Mouse (Mus musculus) thymus, postnatal 36 days (tissue): Measurements from ENCODE around the gene Scarf1.

Source experiments
- DNase-seq, 2 experiments: peaks; one replicate each; pipeline ENCODE4 v3.0.0; 2022; ENCODE audit warnings: mixed read lengths in 2 of 2

Scarf1 gene

GRCm38 (mm10) chr11:75566276-75567196 lies 53.2 kb downstream of the Scarf1 start:
- no peak for DNase-seq

- peak in 1 of 2 experiments; percentile 6 for DNase-seq
Measured at GRCm38 (mm10) chr11:75567346-75568114, 54.2 kb downstream of the Scarf1 start.

- peak in 1 of 2 experiments; percentile 3 for DNase-seq
Measured at GRCm38 (mm10) chr11:75568115-75568511, 54.8 kb downstream of the Scarf1 start.

- no peak for DNase-seq
Measured at GRCm38 (mm10) chr11:75568962-75569361, 55.6 kb downstream of the Scarf1 start.

GRCm38 (mm10) chr11:75570375-75571125 lies 57.2 kb downstream of the Scarf1 start:
- no peak for DNase-seq

- DNase-seq, result no peak
Measured at GRCm38 (mm10) chr11:75571126-75571990, 58.0 kb downstream of the Scarf1 start.

GRCm38 (mm10) chr11:75572301-75572791 lies 59.0 kb downstream of the Scarf1 start:
- peak; percentile 43 to 62 for DNase-seq

GRCm38 (mm10) chr11:75572854-75573650 lies 59.7 kb downstream of the Scarf1 start:
- DNase-seq, result peak; percentile 90 to 93

GRCm38 (mm10) chr11:75574378-75575123 lies 61.2 kb downstream of the Scarf1 start:
- no peak for DNase-seq

GRCm38 (mm10) chr11:75575560-75576123 lies 62.3 kb downstream of the Scarf1 start:
- DNase-seq, result no peak
